Mouse (Mus musculus): ENCODE results near the gene Trim40.

DNA sequence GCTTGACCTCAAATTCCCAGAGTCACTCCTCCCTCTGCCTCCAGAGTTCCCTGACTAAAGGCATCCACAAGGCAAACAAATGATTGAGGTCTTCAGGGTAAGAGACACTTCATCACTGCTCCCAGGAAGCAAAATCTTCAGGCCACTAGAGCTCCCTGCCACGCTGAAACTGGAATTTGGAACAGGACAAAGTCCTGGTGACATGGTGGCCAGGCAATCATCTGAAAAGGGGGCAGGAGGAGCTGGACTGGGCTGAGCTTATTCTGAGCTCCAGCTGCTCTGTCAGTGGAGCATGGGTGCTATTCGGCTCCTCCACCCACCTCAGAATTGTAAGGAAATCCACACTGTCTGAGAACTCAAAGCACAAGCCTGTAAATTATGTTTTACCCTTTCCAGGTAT lies 22.1 kb upstream of the Trim40 start:
- no peak for TF ChIP-seq CTCF (IDR thresholded peaks at IDR 0.05; ENCODE audit: borderline replicate concordance, extremely low read depth, insufficient read depth, insufficient read length)
- no peak for TF ChIP-seq POLR2A (IDR thresholded peaks at IDR 0.05; ENCODE audit: borderline replicate concordance, extremely low read depth, insufficient read depth, insufficient read length, poor library complexity, severe bottlenecking)
